Mouse (Mus musculus): ENCODE results near the gene Aldh3b1. TPM values are rescaled to one million over a fixed set of nuclear protein-coding genes. Genes with fewer than 3 reads are reported as not detected.

The Aldh3b1 gene
- polyA plus RNA-seq, 1 experiment from 2014 or later, result 1.7 TPM

- peak overlapping the region; percentile 75 for H3K27ac ChIP-seq
- H3K4me3 ChIP-seq, result peak overlapping the region; percentile 74
- 26% methylated on average over 10 of the region's 10 CpGs for WGBS
- peak overlapping the region; percentile 89 for H3K4me2 ChIP-seq
- peaks cover 61% of the 10 kb centered on the region for H3K36me3 ChIP-seq
- H3K27me3 ChIP-seq, result no peaks in the 10 kb centered on the region
- no peak for ATAC-seq (ENCODE audit: insufficient number of reproducible peaks, insufficient read depth, low FRiP score, low TSS enrichment, low read depth)
- no peaks in the 10 kb centered on the region for H3K9me3 ChIP-seq
- H3K4me1 ChIP-seq, result peaks cover 41% of the 10 kb centered on the region
- H3K9ac ChIP-seq, result peak overlapping the region; percentile 80
Measured at GRCm38 (mm10) chr19:3906326-3906725, 23.3 kb downstream of the Aldh3b1 start.

GRCm38 (mm10) chr19:3905261-3905969 lies 24.2 kb downstream of the Aldh3b1 start:
- H3K36me3 ChIP-seq, result peaks cover 58% of the 10 kb centered on the region
- ATAC-seq (ENCODE audit: insufficient number of reproducible peaks, insufficient read depth, low FRiP score, low TSS enrichment, low read depth), result no peak
- peak overlapping the region; percentile 89 for H3K4me2 ChIP-seq
- H3K27me3 ChIP-seq, result no peaks in the 10 kb centered on the region
- peak overlapping the region; percentile 80 for H3K9ac ChIP-seq
- peak overlapping the region; percentile 74 for H3K4me3 ChIP-seq
- H3K9me3 ChIP-seq, result no peaks in the 10 kb centered on the region
- peak overlapping the region; percentile 70 for H3K27ac ChIP-seq
- H3K4me1 ChIP-seq, result peaks cover 40% of the 10 kb centered on the region
- 19% methylated on average over 6 of the region's 6 CpGs for WGBS

GRCm38 (mm10) chr19:3904363-3904675 lies 25.3 kb downstream of the Aldh3b1 start:
- 59% methylated on average over 10 of the region's 10 CpGs for WGBS
- Histone ChIP-seq H3K27me3 (no peaks in the 10 kb centered on the region), H3K9me3 (no peaks in the 10 kb centered on the region), H3K9ac (no peak overlapping the region), H3K36me3 (peaks cover 55% of the 10 kb centered on the region), H3K4me2 (peak overlapping the region; percentile 11; the same call in 1 of the 2 replicates), H3K27ac (0 out of 2 replicates have a peak overlapping the region, but pooled peaks have one; percentile 16), H3K4me3 (no peak overlapping the region), H3K4me1 (peaks cover 40% of the 10 kb centered on the region)
- no peak for ATAC-seq (ENCODE audit: insufficient number of reproducible peaks, insufficient read depth, low FRiP score, low TSS enrichment, low read depth)

- 66% methylated on average over 25 of the region's 25 CpGs for WGBS
- H3K9ac ChIP-seq, result 0 out of 2 replicates have a peak overlapping the region, but pooled peaks have one; percentile 33
- H3K4me3 ChIP-seq, result no peak overlapping the region
- H3K4me1 ChIP-seq, result peaks cover 40% of the 10 kb centered on the region
- H3K4me2 ChIP-seq, result peak overlapping the region; percentile 11; the same call in 1 of the 2 replicates
- H3K27ac ChIP-seq, result 0 out of 2 replicates have a peak overlapping the region, but pooled peaks have one; percentile 16
- H3K27me3 ChIP-seq, result no peaks in the 10 kb centered on the region
- ATAC-seq (ENCODE audit: insufficient number of reproducible peaks, insufficient read depth, low FRiP score, low TSS enrichment, low read depth), result no peak
- H3K36me3 ChIP-seq, result peaks cover 51% of the 10 kb centered on the region
- H3K9me3 ChIP-seq, result no peaks in the 10 kb centered on the region
Measured at GRCm38 (mm10) chr19:3903648-3904362, 25.8 kb downstream of the Aldh3b1 start.

GRCm38 (mm10) chr19:3902966-3903365 lies 26.6 kb downstream of the Aldh3b1 start:
- H3K27ac ChIP-seq, result no peak overlapping the region
- H3K4me3 ChIP-seq, result no peak overlapping the region
- peaks cover 40% of the 10 kb centered on the region for H3K4me1 ChIP-seq
- no peak overlapping the region for H3K4me2 ChIP-seq
- H3K36me3 ChIP-seq, result peaks cover 52% of the 10 kb centered on the region
- WGBS, result 80% methylated on average over 12 of the region's 12 CpGs
- ATAC-seq (ENCODE audit: insufficient number of reproducible peaks, insufficient read depth, low FRiP score, low TSS enrichment, low read depth), result no peak
- H3K9me3 ChIP-seq, result no peaks in the 10 kb centered on the region
- H3K9ac ChIP-seq, result no peak overlapping the region
- H3K27me3 ChIP-seq, result no peaks in the 10 kb centered on the region

DNA sequence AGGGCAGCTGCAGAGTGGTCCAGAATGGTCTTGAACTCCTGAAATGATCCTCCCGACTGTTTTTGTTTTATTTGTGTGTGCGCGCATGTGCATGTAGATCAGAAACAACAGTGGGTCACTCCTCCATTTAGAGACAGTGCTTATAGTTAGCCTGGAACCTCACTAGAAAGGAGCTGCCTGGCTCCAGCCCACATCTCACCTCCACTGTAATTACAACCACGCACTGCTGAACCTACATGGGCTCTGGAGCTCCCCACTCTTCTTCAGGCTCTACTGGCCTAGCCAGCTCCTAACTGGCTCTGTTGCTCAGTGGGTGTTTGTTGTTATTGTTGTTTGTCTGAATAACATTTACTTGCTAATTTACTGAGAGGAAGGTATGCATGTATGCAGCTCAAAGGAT lies 30.0 kb downstream of the Aldh3b1 start:
- H3K4me3 ChIP-seq, result no peak overlapping the region
- peaks cover 85% of the 10 kb centered on the region for H3K36me3 ChIP-seq
- no peak overlapping the region for H3K9ac ChIP-seq
- H3K4me1 ChIP-seq, result peaks cover 12% of the 10 kb centered on the region
- ATAC-seq (ENCODE audit: insufficient number of reproducible peaks, insufficient read depth, low FRiP score, low TSS enrichment, low read depth), result no peak
- H3K27me3 ChIP-seq, result no peaks in the 10 kb centered on the region
- WGBS, result 94% methylated on average over 4 of the region's 4 CpGs
- H3K4me2 ChIP-seq, result no peak overlapping the region
- no peaks in the 10 kb centered on the region for H3K9me3 ChIP-seq
- H3K27ac ChIP-seq, result no peak overlapping the region

GRCm38 (mm10) chr19:3898952-3899351 lies 30.7 kb downstream of the Aldh3b1 start:
- H3K9ac ChIP-seq, result no peak overlapping the region
- peaks cover 5% of the 10 kb centered on the region for H3K4me1 ChIP-seq
- 85% methylated on average over 7 of the region's 7 CpGs for WGBS
- no peaks in the 10 kb centered on the region for H3K27me3 ChIP-seq
- no peak overlapping the region for H3K27ac ChIP-seq
- no peak overlapping the region for H3K4me2 ChIP-seq
- no peak for ATAC-seq (ENCODE audit: insufficient number of reproducible peaks, insufficient read depth, low FRiP score, low TSS enrichment, low read depth)
- H3K9me3 ChIP-seq, result no peaks in the 10 kb centered on the region
- H3K36me3 ChIP-seq, result peaks cover 88% of the 10 kb centered on the region
- no peak overlapping the region for H3K4me3 ChIP-seq

- H3K36me3 ChIP-seq, result peaks cover 88% of the 10 kb centered on the region
- H3K9me3 ChIP-seq, result no peaks in the 10 kb centered on the region
- no peak overlapping the region for H3K9ac ChIP-seq
- 93% methylated on average over 5 of the region's 5 CpGs for WGBS
- H3K27ac ChIP-seq, result no peak overlapping the region
- no peaks in the 10 kb centered on the region for H3K4me1 ChIP-seq
- no peaks in the 10 kb centered on the region for H3K27me3 ChIP-seq
- ATAC-seq (ENCODE audit: insufficient number of reproducible peaks, insufficient read depth, low FRiP score, low TSS enrichment, low read depth), result no peak
- no peak overlapping the region for H3K4me3 ChIP-seq
- no peak overlapping the region for H3K4me2 ChIP-seq
Measured at GRCm38 (mm10) chr19:3897557-3897956, 32.1 kb downstream of the Aldh3b1 start.

DNA sequence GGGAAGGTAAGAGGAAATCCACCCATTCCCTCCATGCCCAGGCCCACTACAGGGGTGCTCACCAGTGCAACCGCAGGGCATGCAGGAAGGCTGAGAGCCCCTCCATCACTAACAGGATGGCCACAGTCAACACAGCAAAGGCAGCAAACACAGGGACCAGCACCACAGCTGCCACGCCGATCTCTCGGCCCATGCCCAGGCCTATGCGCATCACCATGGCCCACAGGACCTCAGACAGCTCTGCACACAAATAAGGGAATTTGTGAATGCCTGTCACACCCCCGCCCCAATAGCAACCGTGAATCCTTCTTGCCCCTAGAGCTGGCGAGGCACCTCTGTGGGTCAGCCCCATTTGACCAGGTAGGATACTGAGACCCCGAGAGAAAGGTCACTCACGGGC lies 33.4 kb downstream of the Aldh3b1 start:
- 94% methylated on average over 10 of the region's 10 CpGs for WGBS
- Histone ChIP-seq H3K4me2 (no peak overlapping the region), H3K27me3 (no peaks in the 10 kb centered on the region), H3K36me3 (peaks cover 88% of the 10 kb centered on the region), H3K27ac (peak overlapping the region; percentile 11; the same call in 1 of the 2 replicates), H3K4me1 (no peaks in the 10 kb centered on the region), H3K9me3 (no peaks in the 10 kb centered on the region), H3K9ac (no peak overlapping the region), H3K4me3 (no peak overlapping the region)
- ATAC-seq (ENCODE audit: insufficient number of reproducible peaks, insufficient read depth, low FRiP score, low TSS enrichment, low read depth), result no peak

DNA sequence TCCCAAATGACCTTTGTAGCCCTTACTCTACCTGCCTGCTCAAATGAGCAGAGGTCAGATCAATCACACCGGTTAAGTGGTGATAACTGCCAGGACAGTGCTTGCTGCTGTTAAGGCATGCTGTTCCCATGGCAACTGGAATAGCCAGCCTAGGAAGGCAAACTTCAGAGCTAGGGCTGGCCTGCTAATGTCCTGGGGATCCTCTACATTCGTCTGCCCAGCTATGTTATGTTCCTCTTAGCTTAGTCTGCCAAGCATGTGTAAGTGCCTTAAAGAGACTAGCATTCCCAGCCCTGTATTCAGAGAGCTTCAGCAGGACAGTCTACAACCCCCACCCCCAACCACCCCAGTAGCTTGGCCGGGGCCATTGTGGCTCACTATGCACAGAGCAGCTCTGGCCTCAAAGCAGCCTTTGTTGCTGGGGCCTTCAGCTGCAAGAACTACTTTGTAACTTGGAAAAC lies 34.4 kb downstream of the Aldh3b1 start:
- H3K9ac ChIP-seq, result no peak overlapping the region
- no peaks in the 10 kb centered on the region for H3K4me1 ChIP-seq
- no peaks in the 10 kb centered on the region for H3K27me3 ChIP-seq
- no peak overlapping the region for H3K4me3 ChIP-seq
- 32% methylated on average over 3 of the region's 3 CpGs for WGBS
- no peaks in the 10 kb centered on the region for H3K9me3 ChIP-seq
- no peak overlapping the region for H3K4me2 ChIP-seq
- no peak overlapping the region for H3K27ac ChIP-seq
- no peak for ATAC-seq (ENCODE audit: insufficient number of reproducible peaks, insufficient read depth, low FRiP score, low TSS enrichment, low read depth)
- peaks cover 95% of the 10 kb centered on the region for H3K36me3 ChIP-seq

- no peaks in the 10 kb centered on the region for H3K27me3 ChIP-seq
- H3K9me3 ChIP-seq, result no peaks in the 10 kb centered on the region
- 88% methylated on average over 2 of the region's 2 CpGs for WGBS
- H3K4me2 ChIP-seq, result no peak overlapping the region
- peaks cover 97% of the 10 kb centered on the region for H3K36me3 ChIP-seq
- no peak overlapping the region for H3K27ac ChIP-seq
- no peaks in the 10 kb centered on the region for H3K4me1 ChIP-seq
- ATAC-seq (ENCODE audit: insufficient number of reproducible peaks, insufficient read depth, low FRiP score, low TSS enrichment, low read depth), result no peak
- H3K4me3 ChIP-seq, result no peak overlapping the region
- H3K9ac ChIP-seq, result no peak overlapping the region
Measured at GRCm38 (mm10) chr19:3894294-3894693, 35.3 kb downstream of the Aldh3b1 start.
